Mouse (Mus musculus) erythroblast, embryonic 14.5 days (primary cell): Measurements from ENCODE around the gene Efcab9.

ENCODE experiments used
- GATA1 ChIP-seq: IDR thresholded peaks from 2 replicates; pipeline ENCODE4 v1.6.1; 2012; ENCODE audit warnings: low read length, inconsistent platforms, mixed read lengths
- TAL1 ChIP-seq: IDR thresholded peaks from 3 replicates; pipeline ENCODE4 v1.6.1; 2012; ENCODE audit warnings: low read length, inconsistent platforms, mixed read lengths

GRCm38 (mm10) chr11:32567000-32567855 lies 35.3 kb upstream of the Efcab9 start:
- TF ChIP-seq TAL1: no peak
- no peak for TF ChIP-seq GATA1
